Mouse (Mus musculus) macrophage (primary cell): ENCODE measurements at regions not wholly inside any gene's neighbourhood (a gene's known extent, or its start where the extent isn't known, plus 50 kb on each side); places are given as distances from the start of the nearest gene placed in this dataset.

Source experiments
- H3K27ac ChIP-seq: fragments of 350-480 bp; formaldehyde crosslinking; 2 replicates; pipeline ENCODE4 v1.9.0; 2021
- H3K36me3 ChIP-seq: fragments of 350-480 bp; formaldehyde crosslinking; 2 replicates; pipeline ENCODE4 v1.9.0; 2021; ENCODE audit errors: inconsistent target
- H3K4me3 ChIP-seq: fragments of 350-480 bp; formaldehyde crosslinking; 2 replicates; pipeline ENCODE4 v1.9.0; 2021; ENCODE audit errors: inconsistent target
- H3K79me2 ChIP-seq: fragments of 350-480 bp; formaldehyde crosslinking; 2 replicates; pipeline ENCODE4 v1.9.0; 2021; ENCODE audit errors: inconsistent target
- WGBS: methylation state at CpG from one replicate; pipeline ENCODE4 v1.1.7; 2026; ENCODE audit warnings: inconsistent platforms; ENCODE audit not compliant: missing documents; 5-methylcytosine and 5-hydroxymethylcytosine counted together

- Histone ChIP-seq H3K79me2 (no peaks in the 10 kb centered on the region), H3K27ac (no peak overlapping the region)
- 91% methylated on average over 4 of the region's 11 CpGs for WGBS
Measured at GRCm38 (mm10) chr11:8719211-8719966, 55.1 kb upstream of the Tns3 start.

GRCm38 (mm10) chr11:8717774-8718173 lies 53.4 kb upstream of the Tns3 start:
- 100% methylated on average over 3 of the region's 3 CpGs for WGBS

More at GRCm38 (mm10) chr11:8719211-8719966, 55.1 kb upstream of the Tns3 start:
- Histone ChIP-seq H3K36me3 (no peaks in the 10 kb centered on the region), H3K4me3 (no peak overlapping the region)

GRCm38 (mm10) chr11:8716858-8717257 lies 52.5 kb upstream of the Tns3 start:
- Histone ChIP-seq H3K79me2 (no peaks in the 10 kb centered on the region), H3K4me3 (no peak overlapping the region), H3K27ac (no peak overlapping the region), H3K36me3 (no peaks in the 10 kb centered on the region)
- WGBS, result 54% methylated on average over 5 of the region's 5 CpGs

More at GRCm38 (mm10) chr11:8717774-8718173, 53.4 kb upstream of the Tns3 start:
- Histone ChIP-seq H3K36me3 (no peaks in the 10 kb centered on the region), H3K27ac (no peak overlapping the region), H3K4me3 (no peak overlapping the region), H3K79me2 (no peaks in the 10 kb centered on the region)

DNA sequence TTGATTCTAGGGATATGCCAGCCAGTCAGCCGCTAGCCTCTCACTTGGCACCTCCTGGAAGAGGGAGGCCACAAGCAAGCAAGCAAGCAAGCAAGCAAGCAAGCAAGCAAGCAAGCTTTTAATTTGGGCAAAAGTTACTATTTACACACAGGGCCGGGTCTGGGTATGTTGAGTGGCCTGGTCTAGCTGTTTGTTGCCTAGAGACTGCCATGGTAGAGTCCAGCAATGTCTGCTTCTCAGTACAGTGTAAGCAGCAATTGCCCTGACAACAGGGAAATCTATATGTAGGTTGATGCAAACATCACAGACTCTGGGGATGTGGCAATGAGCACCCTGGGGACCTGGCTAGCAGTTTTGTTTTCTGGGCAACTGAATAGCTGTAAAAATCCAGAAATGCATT lies 51.4 kb upstream of the Tns3 start:
- Histone ChIP-seq H3K27ac (no peak overlapping the region), H3K36me3 (no peaks in the 10 kb centered on the region), H3K79me2 (no peaks in the 10 kb centered on the region), H3K4me3 (no peak overlapping the region)
- 93% methylated on average over 2 of the region's 2 CpGs for WGBS
